Mouse (Mus musculus) T-cell, adult 2 months (primary cell): ENCODE measurements at regions not wholly inside any gene's neighbourhood (a gene's known extent, or its start where the extent isn't known, plus 50 kb on each side); places are given as distances from the start of the nearest gene placed in this dataset.

Source experiments
- DNase-seq: peaks from one replicate; pipeline ENCODE4 v3.0.0; 2022; ENCODE audit warnings: low spot score

- DNase-seq: no peak
These were observed 99.3 kb upstream of the Col1a2 start for GRCm38 (mm10) chr6:4405301-4405700.

- DNase-seq: no peak
These were observed 96.9 kb upstream of the Col1a2 start for GRCm38 (mm10) chr6:4407748-4408147.

- no peak for DNase-seq
These were observed 91.4 kb upstream of the Col1a2 start for GRCm38 (mm10) chr6:4413201-4413600.

GRCm38 (mm10) chr6:4414166-4414565 lies 90.4 kb upstream of the Col1a2 start:
- no peak for DNase-seq

GRCm38 (mm10) chr6:4415206-4415605 lies 89.4 kb upstream of the Col1a2 start:
- no peak for DNase-seq

- DNase-seq: no peak
These were observed 87.3 kb upstream of the Col1a2 start for GRCm38 (mm10) chr6:4417247-4417709.

GRCm38 (mm10) chr6:4418376-4418775 lies 86.2 kb upstream of the Col1a2 start:
- no peak for DNase-seq

- no peak for DNase-seq
These were observed 85.7 kb upstream of the Col1a2 start for GRCm38 (mm10) chr6:4418941-4419351.

- no peak for DNase-seq
These were observed 83.1 kb upstream of the Col1a2 start for GRCm38 (mm10) chr6:4421466-4421865.

- DNase-seq: no peak
These were observed 77.5 kb upstream of the Col1a2 start for GRCm38 (mm10) chr6:4427122-4427521.

- no peak for DNase-seq
These were observed 73.8 kb upstream of the Col1a2 start for GRCm38 (mm10) chr6:4430704-4431310.

- no peak for DNase-seq
These were observed 72.4 kb upstream of the Col1a2 start for GRCm38 (mm10) chr6:4432192-4432591.

GRCm38 (mm10) chr6:4436439-4436838 lies 68.2 kb upstream of the Col1a2 start:
- DNase-seq: no peak

GRCm38 (mm10) chr6:4436874-4437273 lies 67.7 kb upstream of the Col1a2 start:
- DNase-seq: no peak

- no peak for DNase-seq
These were observed 62.9 kb upstream of the Col1a2 start for GRCm38 (mm10) chr6:4441618-4442167.

- DNase-seq: no peak
These were observed 58.7 kb upstream of the Col1a2 start for GRCm38 (mm10) chr6:4445906-4446305.

- no peak for DNase-seq
These were observed 53.4 kb upstream of the Col1a2 start for GRCm38 (mm10) chr6:4451227-4451626.
